Mouse (Mus musculus): ENCODE results near the gene Nlgn1.

DNA sequence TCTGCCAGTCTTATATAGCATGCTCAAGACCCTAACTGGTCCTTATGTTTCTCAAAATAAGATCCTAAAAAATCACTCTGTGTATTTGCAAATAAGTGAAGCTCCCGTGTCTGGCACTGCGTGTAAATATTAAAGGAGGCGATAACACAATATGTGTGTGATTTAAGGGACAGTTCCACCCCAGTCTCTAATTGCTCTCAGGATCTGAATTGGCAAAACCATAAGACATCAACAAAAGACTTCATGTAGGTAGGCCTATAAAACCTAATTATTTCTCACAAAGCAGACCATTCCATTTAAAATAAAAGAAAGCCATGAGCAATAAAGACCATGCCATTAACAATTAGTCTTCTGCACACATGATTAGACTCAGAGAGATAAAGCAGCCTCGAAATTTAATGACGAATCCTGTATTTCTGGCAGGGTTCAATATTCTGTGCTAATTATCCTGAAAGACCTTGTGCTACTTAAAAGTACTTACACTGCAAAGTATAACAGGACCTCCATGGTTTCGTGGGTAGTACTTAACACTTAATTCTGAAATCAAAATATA is 310.6 kb downstream of the Nlgn1 start:
- TF ChIP-seq CTCF (IDR thresholded peaks at IDR 0.05): no peak
- TF ChIP-seq EP300 (IDR thresholded peaks at IDR 0.05): no peak

All from lung, postnatal 0 days (tissue).